Mouse (Mus musculus) kidney, adult 18-20 months (tissue): ENCODE results near the gene Car10.
"Not testable (repeated sequence)": the region's sequence is repeated elsewhere in the genome, so short reads cannot be mapped to it uniquely, and the experiment has no call there.

Experiments used
- DNase-seq: peaks from one replicate; pipeline ENCODE4 v3.0.0; 2021

Car10 gene

GRCm38 (mm10) chr11:93173533-93174308, 75.9 kb downstream of the Car10 start:
- no peak for DNase-seq

DNA sequence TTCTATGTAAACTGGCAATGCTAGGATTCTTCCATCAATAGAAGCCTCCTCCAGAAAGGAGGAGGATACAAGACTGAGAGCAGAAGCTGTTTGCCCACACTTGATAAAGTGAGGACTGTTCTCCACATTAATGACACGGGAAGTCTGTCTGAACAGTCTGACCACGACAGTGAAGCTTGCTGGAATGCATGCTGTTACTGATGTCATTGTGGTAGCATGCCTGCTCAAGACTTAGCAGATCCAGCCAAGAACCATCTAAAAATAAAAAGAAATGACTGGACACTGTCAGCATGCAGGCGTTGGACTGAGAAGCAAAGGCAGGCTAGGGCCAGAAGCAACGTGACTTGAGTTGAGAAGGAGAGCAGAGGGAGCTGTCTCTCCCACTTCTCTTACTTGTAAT, 87.6 kb downstream of the Car10 start:
- DNase-seq, result no peak

GRCm38 (mm10) chr11:93186163-93186562, 88.3 kb downstream of the Car10 start:
- no peak for DNase-seq

DNA sequence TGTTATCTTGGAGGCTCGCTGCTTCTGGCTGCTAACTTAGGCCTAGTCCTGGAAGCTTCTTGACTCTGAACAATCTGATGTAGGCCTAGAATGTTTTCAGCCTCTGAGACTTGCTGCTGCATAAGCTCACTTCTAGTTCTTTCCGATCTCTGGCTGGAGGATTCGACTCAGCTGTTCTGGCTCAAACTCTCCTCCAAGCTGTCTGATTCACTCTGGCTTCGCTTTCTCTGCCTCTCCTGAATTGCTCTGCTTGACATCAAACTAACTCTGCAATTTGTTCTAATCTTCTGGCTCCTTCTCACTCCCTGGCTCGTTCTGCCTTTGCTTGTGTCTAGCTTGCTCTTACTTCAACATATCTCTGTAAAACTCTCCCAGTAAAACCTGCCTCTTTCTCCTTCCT, 90.8 kb downstream of the Car10 start:
- DNase-seq, result no peak

DNA sequence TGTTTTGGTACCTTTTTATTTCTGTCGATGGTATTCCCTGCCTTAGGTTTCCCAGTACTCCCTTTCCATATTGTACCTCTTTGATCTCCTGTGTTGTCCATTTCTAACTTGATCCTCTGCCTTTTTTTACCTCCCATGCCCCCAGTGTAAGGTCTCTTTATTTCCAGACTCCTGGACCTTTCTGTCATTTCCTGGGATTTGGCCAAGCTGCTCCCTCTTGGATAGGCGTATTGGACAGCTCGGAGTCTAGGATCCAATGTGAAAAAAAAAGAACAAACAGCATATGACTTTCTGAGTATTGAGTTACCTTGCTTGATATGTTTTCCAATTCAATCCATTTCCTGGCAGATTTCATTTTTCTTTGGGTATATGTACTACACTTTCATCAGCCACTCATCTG, 102.2 kb downstream of the Car10 start:
- DNase-seq, result no peak

DNA sequence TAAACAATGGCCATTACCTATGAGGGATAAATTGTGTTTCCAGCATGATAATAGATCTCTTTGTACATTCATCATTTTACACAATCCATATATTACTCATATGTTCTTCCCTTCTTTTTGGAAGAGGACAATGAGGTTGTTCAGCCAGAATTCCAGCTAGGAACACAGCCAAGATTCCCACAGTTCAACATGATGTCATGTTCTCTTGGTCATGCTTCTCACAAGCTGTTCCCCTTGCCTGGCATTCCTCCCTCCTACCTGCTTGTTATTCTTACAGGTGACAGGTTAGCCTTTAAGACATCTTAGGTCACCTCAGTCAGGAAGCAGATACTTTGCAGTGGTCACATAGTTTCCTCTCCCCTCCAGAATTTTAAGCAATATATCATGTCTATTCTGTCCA, 119.6 kb downstream of the Car10 start:
- no peak for DNase-seq

DNA sequence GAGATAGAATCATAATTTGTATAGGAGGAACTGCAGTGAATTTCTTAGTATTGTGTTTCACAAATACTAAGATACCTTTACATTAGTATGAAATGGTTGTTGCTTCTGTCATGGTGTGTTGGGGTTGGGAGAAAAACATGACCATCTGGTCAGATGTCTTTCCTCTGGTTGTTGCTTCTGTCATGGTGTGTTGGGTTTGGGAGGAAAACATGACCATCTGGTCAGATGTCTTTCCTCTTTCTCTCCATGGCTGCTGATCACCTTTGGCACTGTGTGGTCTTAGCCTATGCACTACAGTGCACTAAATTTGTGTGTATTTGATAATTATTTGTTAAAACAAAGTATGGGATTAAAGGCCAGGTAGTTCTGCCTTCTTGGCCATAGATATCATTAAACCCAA, 132.2 kb downstream of the Car10 start:
- no peak for DNase-seq

GRCm38 (mm10) chr11:93249771-93250265, 152.0 kb downstream of the Car10 start:
- DNase-seq, result no peak

- no peak for DNase-seq
These were observed 153.9 kb downstream of the Car10 start for GRCm38 (mm10) chr11:93251766-93252165.

DNA sequence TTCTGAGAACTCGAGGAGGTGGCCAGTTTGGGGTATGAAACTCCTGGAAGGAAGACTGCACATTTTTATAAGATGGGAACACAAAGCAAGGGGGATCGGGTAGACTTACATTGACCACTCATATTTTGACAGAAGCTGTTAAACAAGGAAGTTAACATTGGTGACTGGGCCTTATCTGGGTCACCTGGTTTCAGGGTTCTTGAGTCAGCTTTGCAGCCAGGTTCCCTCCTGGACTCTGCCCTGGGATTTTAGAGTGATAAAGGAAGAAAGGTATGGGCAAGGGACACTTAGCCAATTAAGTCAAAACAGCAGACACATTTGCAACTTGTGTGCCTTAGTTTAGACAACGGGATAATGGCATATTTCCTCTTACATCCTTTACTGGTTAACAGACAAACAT, 166.2 kb downstream of the Car10 start:
- no peak for DNase-seq

- DNase-seq, result no peak
These were observed 174.2 kb downstream of the Car10 start for GRCm38 (mm10) chr11:93272016-93272415.

- no peak for DNase-seq
These were observed 176.1 kb downstream of the Car10 start for GRCm38 (mm10) chr11:93273906-93274305.

DNA sequence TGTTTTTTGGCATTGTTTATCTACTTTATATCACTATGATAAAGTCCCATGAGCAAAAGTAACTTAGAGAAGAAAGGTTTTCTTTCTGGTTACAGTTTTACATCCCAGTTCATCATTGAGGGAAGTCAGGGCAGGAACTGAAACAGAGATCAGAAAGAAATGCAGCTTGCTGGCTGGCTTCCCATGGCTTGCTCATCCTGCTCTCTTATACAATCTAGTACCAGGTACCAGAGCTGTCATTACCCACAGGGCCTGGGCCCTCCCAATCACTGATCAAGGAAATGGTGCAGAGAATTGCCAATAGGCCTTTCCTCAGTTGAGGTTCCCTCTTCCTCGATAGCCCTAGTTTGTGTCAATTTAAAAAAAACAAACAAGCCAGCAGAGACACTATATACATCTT, 195.8 kb downstream of the Car10 start:
- no peak for DNase-seq

- DNase-seq, result no peak
These were observed 212.2 kb downstream of the Car10 start for GRCm38 (mm10) chr11:93309981-93310380.

- DNase-seq, result no peak
These were observed 239.9 kb downstream of the Car10 start for GRCm38 (mm10) chr11:93337756-93338155.

- DNase-seq, result no peak
These were observed 246.1 kb downstream of the Car10 start for GRCm38 (mm10) chr11:93343961-93344360.

GRCm38 (mm10) chr11:93344869-93345268, 247.0 kb downstream of the Car10 start:
- DNase-seq, result no peak

DNA sequence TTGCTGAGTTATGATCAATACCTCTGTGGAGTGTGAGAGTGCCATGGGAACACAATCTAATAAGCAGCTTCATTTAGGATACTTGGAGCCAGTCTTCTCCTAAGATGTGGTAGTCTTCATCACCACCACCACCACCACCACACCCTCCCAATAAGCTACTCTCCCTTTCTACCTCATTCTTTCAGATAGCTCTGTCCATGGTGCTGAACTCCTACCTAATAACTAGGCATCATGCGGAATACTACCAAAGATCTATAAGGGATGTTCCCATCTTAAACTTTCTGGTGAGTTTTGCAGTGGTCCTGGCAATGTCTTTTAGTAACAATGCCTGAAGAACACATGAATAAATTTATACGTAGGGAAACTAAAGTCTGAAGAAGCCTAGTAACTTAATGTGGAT, 263.7 kb downstream of the Car10 start:
- no peak for DNase-seq

DNA sequence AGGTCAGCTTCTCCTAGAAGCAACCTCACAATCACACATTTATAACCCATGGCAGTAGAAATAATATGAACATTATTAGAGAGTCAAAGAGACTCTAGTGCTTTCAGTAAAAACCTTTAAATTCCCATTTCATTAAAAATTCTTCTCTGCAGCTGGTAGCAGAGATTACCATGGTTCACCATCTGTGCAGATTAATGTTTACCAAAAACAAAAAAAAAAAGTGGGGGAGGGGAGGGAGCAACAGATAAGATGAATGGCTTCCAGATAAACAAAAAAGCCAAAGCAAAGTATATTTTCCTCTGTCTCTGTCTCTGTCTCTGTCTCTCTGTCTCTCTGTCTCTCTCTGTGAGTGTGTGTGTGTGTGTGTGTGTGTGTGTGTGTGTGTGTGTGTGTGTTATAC, 266.3 kb downstream of the Car10 start:
- DNase-seq, result no peak

DNA sequence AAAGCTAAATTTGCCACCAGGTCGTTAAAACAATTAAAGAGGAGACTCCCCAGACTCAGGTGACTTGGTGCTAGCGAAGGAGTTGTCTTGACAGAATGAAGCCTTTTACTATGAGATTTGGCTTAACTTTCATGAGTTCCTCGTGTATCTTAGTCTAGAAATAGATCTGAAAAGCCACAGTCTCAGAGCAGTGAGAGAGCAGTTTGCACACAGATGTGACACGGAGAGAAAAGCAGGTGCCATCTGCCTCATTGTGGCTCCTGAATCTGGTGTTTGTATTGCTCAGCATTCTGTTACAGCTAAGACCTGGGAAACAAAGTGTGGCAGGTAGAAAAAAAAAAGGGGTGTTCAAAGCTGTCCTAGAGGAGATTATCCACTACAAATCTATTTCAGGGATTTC, 269.4 kb downstream of the Car10 start:
- no peak for DNase-seq

DNA sequence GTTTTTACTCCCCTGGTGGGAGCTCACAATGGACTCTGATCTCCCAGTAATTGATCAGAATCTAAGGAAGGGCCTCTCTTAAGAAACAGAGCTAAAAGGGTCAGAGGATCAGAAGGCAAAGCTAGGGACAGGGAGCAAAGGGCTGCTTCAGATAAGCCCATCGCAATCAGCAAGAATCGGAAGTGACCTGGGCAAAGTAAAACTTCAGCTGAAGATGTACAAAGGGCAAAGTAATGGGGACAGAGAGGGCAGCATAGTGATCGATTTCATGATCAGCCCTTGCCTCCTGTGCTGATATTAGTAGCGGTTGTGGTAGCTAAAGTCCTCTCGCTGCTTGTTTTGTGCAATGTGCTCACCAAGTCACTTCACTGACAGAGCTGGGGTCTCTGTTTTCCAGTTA, 269.9 kb downstream of the Car10 start:
- DNase-seq, result no peak

DNA sequence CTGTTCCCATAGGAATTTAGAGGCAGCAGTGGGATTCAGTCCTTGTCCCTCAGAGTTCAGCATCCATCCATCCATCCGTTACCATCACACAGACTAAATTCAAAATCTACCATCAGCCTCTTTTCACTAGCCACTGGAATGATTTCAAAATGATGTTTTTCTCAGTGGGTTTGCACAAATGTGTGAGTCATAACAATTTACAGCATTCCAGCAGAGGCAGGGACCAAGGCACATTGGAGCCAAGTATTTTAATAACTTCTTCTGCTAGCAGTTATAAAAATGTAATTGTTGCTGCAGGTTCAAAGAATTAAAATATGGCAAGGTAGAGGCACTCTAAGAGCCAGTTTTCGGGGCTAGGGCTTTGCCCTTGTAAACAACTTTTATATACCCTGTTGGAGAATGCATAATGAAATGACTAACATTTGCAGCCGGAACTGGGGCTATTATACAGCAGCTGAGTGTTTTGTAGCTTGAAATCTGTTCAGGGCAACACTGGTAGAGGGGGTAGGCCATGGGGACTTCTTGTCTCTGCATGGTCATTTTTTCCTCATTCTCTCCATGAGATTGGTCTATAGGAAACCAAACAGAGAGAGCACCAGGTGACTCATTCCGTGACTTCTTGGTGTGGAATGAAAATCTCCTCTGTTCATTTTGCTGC, 276.0 kb downstream of the Car10 start:
- no peak for DNase-seq

- no peak for DNase-seq
These were observed 293.3 kb downstream of the Car10 start for GRCm38 (mm10) chr11:93391159-93391558.

GRCm38 (mm10) chr11:93393371-93393770, 295.5 kb downstream of the Car10 start:
- not testable (repeated sequence) for DNase-seq

GRCm38 (mm10) chr11:93396356-93396755, 298.5 kb downstream of the Car10 start:
- no peak for DNase-seq
